Mouse (Mus musculus): ENCODE measurements around the gene Cyp4f15. TPM values are rescaled to one million over a fixed set of nuclear protein-coding genes. Genes with fewer than 3 reads are reported as not detected.

Gene Cyp4f15
- polyA plus RNA-seq (2016; fragmentation: Nextera tagmentation; extraction: Ambion mirVana) = 0.23 and 0.38 TPM in 2 replicates

DNA sequence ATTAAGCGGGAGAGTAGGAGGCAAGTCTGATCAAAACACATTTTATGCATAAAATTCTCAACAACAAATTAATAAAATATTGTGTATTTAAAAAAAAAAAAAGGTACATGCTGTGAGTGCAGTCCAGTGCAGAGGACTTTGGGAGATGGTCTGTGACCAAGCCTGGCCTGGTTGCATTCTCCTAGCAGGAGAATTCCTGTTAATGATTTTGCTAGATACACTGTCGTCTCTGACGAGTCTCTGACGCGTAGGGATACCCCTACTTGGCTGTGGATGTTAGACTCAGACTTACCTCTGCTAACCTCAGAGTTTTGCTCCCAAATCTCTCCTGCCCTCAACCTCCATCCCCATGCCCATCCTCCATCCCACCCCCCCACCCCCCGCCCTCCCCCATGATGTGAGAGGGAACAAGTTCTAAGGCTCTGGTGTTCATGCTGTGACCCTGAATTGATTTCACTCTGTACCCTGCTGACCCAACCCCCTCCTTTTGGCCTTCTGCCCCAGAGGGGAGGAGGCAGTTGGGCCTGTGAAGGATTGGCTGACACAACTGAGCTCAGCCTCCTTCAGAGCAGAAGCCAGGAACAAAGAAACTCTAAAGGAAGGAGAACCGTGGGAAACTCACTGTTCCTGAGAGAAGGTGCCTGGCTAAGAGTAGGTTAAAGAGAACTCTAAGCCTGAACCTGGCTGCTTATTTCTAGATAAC, at the start of gene Cyp4f15:
Gene Cyp4f15 (plus strand): TSS at position 580 of the 703 bp plus-strand sequence.
- no peak for ATAC-seq (ENCODE audit: insufficient number of reproducible peaks, low FRiP score)
- H3K9ac ChIP-seq = no peak within 1 kb of the TSS
- 27% methylated on average over 7 of the region's 7 CpGs for WGBS

DNA sequence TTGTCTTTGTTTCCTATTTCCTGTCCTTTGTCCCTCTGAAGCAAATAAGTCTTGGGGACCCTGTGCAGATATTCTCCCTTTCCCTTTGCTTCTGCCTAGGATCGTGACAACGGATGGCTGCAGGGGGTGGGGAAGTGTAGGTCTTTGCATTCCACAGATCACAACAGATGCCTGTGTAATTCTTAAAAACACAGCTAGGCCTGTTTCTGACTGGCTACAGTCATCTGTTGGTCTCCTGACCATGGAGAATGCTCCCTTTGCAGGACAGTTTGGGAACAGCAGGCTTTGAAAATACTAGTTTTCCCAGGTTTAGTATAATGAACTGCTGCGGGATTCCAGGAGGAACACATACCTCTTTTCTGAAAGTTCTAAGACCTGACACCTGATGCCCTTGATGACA, 49.1 kb upstream of the Cyp4f15 start:
- no peak overlapping the region for H3K4me3 ChIP-seq
- no peak for ATAC-seq (ENCODE audit: insufficient number of reproducible peaks, low FRiP score)
- WGBS = 48% methylated on average over 3 of the region's 3 CpGs
- H3K4me2 ChIP-seq = no peak overlapping the region
- H3K9me3 ChIP-seq (replicated peaks) = no peaks in the 10 kb centered on the region
- H3K4me1 ChIP-seq (replicated peaks) = no peaks in the 10 kb centered on the region
- H3K27me3 ChIP-seq (replicated peaks) = no peaks in the 10 kb centered on the region
- no peak overlapping the region for H3K9ac ChIP-seq
- no peaks in the 10 kb centered on the region for H3K36me3 ChIP-seq
- H3K27ac ChIP-seq (ENCODE audit: poor library complexity, severe bottlenecking) = no peak overlapping the region

More for the DNA sequence above, at the start of gene Cyp4f15:
- peaks cover 4% of the 10 kb centered on the region; the same call in 1 of the 2 replicates for H3K4me1 ChIP-seq (replicated peaks)
- no peaks in the 10 kb centered on the region for H3K27me3 ChIP-seq (replicated peaks)
- H3K9me3 ChIP-seq (replicated peaks) = no peaks in the 10 kb centered on the region
- no peak within 1 kb of the TSS for H3K4me3 ChIP-seq
- no peak within 1 kb of the TSS for H3K4me2 ChIP-seq
- H3K27ac ChIP-seq (ENCODE audit: poor library complexity, severe bottlenecking) = no peak within 1 kb of the TSS
- H3K36me3 ChIP-seq = no peaks in the 10 kb centered on the region

DNA sequence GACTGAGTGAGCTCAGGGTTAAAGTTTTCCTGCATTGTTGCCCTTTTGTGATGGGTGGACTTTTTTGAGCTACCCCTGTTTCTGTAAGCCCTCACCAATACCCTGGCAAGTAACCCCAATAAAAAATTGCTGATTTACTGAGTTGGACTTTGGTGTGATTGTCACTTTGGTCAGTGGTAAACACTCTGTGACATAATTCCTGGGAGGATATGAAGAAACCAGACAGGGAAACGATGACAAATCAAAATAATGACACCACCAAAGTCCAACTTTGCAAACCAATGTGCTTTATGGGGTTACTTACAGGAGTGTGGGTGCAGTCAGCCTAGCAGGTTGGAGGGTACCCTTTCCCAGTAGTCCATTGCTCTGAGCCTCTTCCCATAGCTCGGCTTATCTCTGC, 48.3 kb upstream of the Cyp4f15 start:
- H3K4me2 ChIP-seq = no peak overlapping the region
- WGBS = 74% methylated on average over 2 of the region's 2 CpGs
- no peak overlapping the region for H3K4me3 ChIP-seq
- H3K9me3 ChIP-seq (replicated peaks) = no peaks in the 10 kb centered on the region
- no peak overlapping the region for H3K9ac ChIP-seq
- no peaks in the 10 kb centered on the region for H3K36me3 ChIP-seq
- no peak overlapping the region for H3K27ac ChIP-seq (ENCODE audit: poor library complexity, severe bottlenecking)
- H3K27me3 ChIP-seq (replicated peaks) = no peaks in the 10 kb centered on the region
- no peaks in the 10 kb centered on the region for H3K4me1 ChIP-seq (replicated peaks)
- no peak for ATAC-seq (ENCODE audit: insufficient number of reproducible peaks, low FRiP score)

DNA sequence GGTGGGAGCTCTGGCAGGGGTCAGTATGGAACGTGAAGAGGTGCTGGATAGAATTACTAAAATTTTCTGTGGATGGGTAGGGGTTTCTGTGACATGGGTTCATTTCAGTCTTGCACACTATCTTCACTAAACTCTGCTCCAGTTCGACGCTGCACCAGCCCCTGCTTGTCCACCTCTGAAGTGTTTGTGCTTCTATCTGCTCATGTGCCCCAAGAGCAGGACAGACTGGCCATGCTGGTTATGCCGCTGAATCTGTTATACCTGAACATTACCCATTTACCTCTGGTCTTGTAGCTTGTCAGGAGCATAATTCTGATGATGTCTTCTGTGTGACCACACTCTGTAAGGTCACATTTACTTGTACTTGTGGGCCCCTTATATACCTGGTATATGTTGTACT, 38.8 kb upstream of the Cyp4f15 start:
- Histone ChIP-seq H3K36me3 (no peaks in the 10 kb centered on the region), H3K4me3 (no peak overlapping the region), H3K9ac (no peak overlapping the region), H3K27me3 (replicated peaks) (no peaks in the 10 kb centered on the region), H3K4me1 (replicated peaks) (no peaks in the 10 kb centered on the region), H3K4me2 (no peak overlapping the region), H3K27ac (ENCODE audit: poor library complexity, severe bottlenecking) (no peak overlapping the region), H3K9me3 (replicated peaks) (no peaks in the 10 kb centered on the region)
- WGBS = 74% methylated on average over 4 of the region's 4 CpGs
- ATAC-seq (ENCODE audit: insufficient number of reproducible peaks, low FRiP score) = no peak

DNA sequence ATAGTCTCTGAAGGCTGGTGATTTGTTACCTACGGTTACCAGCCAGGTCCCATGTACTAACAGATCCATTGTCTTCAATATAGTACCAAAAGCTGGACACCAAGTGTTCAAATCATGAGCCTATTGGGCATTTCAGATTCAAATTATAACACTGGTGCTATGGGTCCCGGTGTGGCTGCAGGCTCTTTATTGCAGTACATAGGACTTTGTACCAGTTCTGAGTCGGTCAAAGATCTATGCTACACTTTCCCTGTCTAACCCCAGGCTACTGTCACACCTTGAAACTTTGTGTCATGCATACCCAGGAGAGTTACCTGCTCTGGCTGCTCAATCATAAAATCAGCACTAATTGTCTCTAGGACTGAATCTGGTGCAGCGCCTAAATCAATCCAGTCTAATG, 31.6 kb upstream of the Cyp4f15 start:
- H3K9ac ChIP-seq = no peak overlapping the region
- H3K9me3 ChIP-seq (replicated peaks) = peaks cover 5% of the 10 kb centered on the region; the same call in 1 of the 2 replicates
- WGBS = 80% methylated on average over 4 of the region's 4 CpGs
- H3K27ac ChIP-seq (ENCODE audit: poor library complexity, severe bottlenecking) = no peak overlapping the region
- no peaks in the 10 kb centered on the region for H3K36me3 ChIP-seq
- ATAC-seq (ENCODE audit: insufficient number of reproducible peaks, low FRiP score) = no peak
- H3K4me2 ChIP-seq = no peak overlapping the region
- H3K4me1 ChIP-seq (replicated peaks) = no peaks in the 10 kb centered on the region
- H3K27me3 ChIP-seq (replicated peaks) = no peaks in the 10 kb centered on the region
- H3K4me3 ChIP-seq = no peak overlapping the region

DNA sequence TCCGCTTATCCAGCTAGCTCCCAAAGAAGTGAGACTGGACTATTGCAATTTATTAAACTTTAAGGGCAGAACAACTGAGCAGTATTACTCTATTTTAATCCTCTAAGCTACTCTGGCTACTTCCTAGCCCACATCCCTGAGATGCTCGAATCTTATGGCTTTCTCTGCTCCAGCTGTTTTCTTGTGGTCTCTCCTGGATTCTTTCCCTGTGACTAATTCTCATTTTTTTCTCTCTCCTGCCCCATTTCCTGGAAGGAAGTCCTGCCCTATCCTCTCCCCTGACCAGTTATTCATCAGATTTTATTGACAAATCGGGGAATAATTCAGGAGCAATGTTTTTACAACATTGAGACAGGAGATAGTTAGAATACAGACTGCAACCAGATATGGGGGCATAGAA, 28.4 kb upstream of the Cyp4f15 start:
- no peak overlapping the region for H3K9ac ChIP-seq
- H3K9me3 ChIP-seq (replicated peaks) = peaks cover under 1% of the 10 kb centered on the region; the same call in 1 of the 2 replicates
- H3K4me3 ChIP-seq = no peak overlapping the region
- no peak overlapping the region for H3K27ac ChIP-seq (ENCODE audit: poor library complexity, severe bottlenecking)
- ATAC-seq (ENCODE audit: insufficient number of reproducible peaks, low FRiP score) = no peak
- H3K4me1 ChIP-seq (replicated peaks) = no peaks in the 10 kb centered on the region
- WGBS = 58% methylated on average over 3 of the region's 3 CpGs
- H3K27me3 ChIP-seq (replicated peaks) = no peaks in the 10 kb centered on the region
- H3K4me2 ChIP-seq = no peak overlapping the region
- H3K36me3 ChIP-seq = no peaks in the 10 kb centered on the region

DNA sequence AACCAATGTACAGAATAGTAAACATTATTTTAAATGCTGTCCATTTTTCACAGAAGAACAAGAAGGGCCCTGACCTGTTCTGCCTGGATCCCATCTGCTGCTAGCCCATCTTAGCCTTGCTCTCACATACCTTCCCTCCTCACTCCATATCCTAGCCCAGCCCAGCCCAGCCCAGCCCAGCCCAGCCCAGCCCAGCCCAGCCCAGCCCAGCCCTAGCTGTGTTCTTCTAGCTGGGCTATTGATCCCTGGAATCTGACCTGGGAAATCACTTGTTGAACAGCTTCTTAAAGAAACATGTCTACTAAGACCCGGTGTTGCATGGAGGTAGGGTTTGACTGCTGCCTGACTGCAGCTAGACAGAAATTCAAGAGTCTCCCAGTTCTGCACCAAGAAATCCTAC, 27.2 kb upstream of the Cyp4f15 start:
- Histone ChIP-seq H3K4me1 (replicated peaks) (no peaks in the 10 kb centered on the region), H3K27ac (ENCODE audit: poor library complexity, severe bottlenecking) (no peak overlapping the region), H3K9me3 (replicated peaks) (no peaks in the 10 kb centered on the region), H3K36me3 (no peaks in the 10 kb centered on the region), H3K9ac (no peak overlapping the region), H3K27me3 (replicated peaks) (no peaks in the 10 kb centered on the region), H3K4me3 (no peak overlapping the region), H3K4me2 (no peak overlapping the region)
- ATAC-seq (ENCODE audit: insufficient number of reproducible peaks, low FRiP score) = no peak
- WGBS = 61% methylated on average over 1 of the region's 1 CpGs

DNA sequence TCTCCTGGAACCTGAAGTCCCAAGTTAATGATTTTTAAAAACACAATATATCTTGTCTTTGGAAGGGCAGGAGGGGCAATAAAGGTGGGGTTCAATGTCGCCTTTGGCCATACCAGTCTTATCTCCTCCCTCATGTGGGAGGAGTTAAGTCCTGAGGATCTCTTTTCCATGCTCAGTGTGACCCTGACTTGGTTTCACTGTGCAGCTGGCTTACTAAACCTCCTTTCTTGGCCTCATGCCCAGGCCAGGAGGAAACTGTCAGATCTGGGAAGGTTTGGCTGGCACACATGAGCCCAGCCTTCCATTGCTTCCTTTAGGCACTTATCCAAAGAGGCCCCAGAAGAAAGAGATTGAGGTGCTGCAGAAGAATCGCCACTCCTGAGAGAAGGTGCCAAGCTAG, 26.7 kb upstream of the Cyp4f15 start, which contains the start of gene Cyp4f40:
Gene Cyp4f40 (plus strand): TSS at position 189 of the 400 bp plus-strand sequence.
- Histone ChIP-seq H3K4me2 (no peak within 1 kb of the TSS), H3K27me3 (replicated peaks) (no peaks in the 10 kb centered on the region), H3K4me1 (replicated peaks) (no peaks in the 10 kb centered on the region), H3K9me3 (replicated peaks) (no peaks in the 10 kb centered on the region), H3K9ac (no peak within 1 kb of the TSS), H3K27ac (ENCODE audit: poor library complexity, severe bottlenecking) (no peak within 1 kb of the TSS), H3K36me3 (no peaks in the 10 kb centered on the region), H3K4me3 (no peak within 1 kb of the TSS)
- WGBS = 29% methylated on average over 2 of the region's 2 CpGs
- 0 out of 2 replicates have a peak, but pooled peaks have one; percentile 29 for ATAC-seq (ENCODE audit: insufficient number of reproducible peaks, low FRiP score)

DNA sequence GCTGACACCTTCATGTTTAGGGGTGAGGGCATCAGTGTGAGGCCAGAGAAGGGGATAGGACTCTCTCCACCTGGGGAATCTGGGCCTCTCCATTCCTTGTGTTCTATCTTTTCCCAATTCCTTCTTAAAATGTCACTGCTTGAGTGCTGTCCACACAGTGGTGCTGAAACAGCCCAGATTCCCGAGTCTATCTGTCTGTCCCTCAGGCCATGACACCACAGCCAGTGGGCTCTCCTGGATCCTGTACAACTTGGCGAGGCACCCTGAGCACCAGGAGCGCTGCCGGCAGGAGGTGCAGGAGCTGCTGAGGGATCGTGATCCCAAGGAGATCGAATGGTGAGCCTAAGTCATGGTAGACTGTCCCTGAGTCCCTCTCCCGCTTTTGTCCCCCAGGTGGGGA, 11.5 kb upstream of the Cyp4f15 start:
- H3K27me3 ChIP-seq (replicated peaks) = no peaks in the 10 kb centered on the region
- H3K9me3 ChIP-seq (replicated peaks) = no peaks in the 10 kb centered on the region
- WGBS = 59% methylated on average over 7 of the region's 7 CpGs
- H3K4me2 ChIP-seq = no peak overlapping the region
- no peak overlapping the region for H3K9ac ChIP-seq
- H3K36me3 ChIP-seq = no peaks in the 10 kb centered on the region
- H3K4me3 ChIP-seq = no peak overlapping the region
- no peak for ATAC-seq (ENCODE audit: insufficient number of reproducible peaks, low FRiP score)
- no peaks in the 10 kb centered on the region for H3K4me1 ChIP-seq (replicated peaks)
- H3K27ac ChIP-seq (ENCODE audit: poor library complexity, severe bottlenecking) = no peak overlapping the region

- Histone ChIP-seq H3K4me1 (replicated peaks) (no peaks in the 10 kb centered on the region), H3K36me3 (no peaks in the 10 kb centered on the region), H3K4me2 (peak overlapping the region; percentile 39), H3K4me3 (no peak overlapping the region), H3K27ac (ENCODE audit: poor library complexity, severe bottlenecking) (no peak overlapping the region), H3K27me3 (replicated peaks) (no peaks in the 10 kb centered on the region), H3K9ac (no peak overlapping the region), H3K9me3 (replicated peaks) (no peaks in the 10 kb centered on the region)
- ATAC-seq (ENCODE audit: insufficient number of reproducible peaks, low FRiP score) = no peak
- 38% methylated on average over 21 of the region's 21 CpGs for WGBS
Observed at GRCm38 (mm10) chr17:32676040-32676635, 9.3 kb upstream of the Cyp4f15 start.

DNA sequence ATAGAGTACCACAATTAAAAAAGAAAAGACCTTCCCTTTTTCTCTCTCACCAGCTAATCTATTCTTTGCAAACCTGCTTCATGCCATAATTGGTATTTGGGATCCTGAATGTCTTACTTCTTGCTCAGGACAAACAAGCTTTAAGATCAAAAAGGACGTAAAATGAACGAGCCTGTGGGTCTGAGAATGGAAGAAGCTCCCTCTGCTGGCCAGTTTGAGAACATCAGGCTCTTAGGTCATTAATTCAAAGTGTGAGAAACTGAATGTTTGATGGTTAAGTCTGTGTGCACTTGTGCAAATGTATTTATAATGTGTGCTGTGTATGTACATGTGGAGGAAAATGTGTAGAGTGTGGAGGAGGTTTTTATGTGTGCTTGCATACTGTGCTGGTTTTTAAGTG, 5.0 kb upstream of the Cyp4f15 start:
- H3K9ac ChIP-seq = no peak overlapping the region
- no peaks in the 10 kb centered on the region for H3K36me3 ChIP-seq
- H3K9me3 ChIP-seq (replicated peaks) = no peaks in the 10 kb centered on the region
- H3K27ac ChIP-seq (ENCODE audit: poor library complexity, severe bottlenecking) = no peak overlapping the region
- H3K4me3 ChIP-seq = no peak overlapping the region
- H3K4me1 ChIP-seq (replicated peaks) = peaks cover 4% of the 10 kb centered on the region; the same call in 1 of the 2 replicates
- no peak overlapping the region for H3K4me2 ChIP-seq
- 42% methylated on average over 2 of the region's 2 CpGs for WGBS
- ATAC-seq (ENCODE audit: insufficient number of reproducible peaks, low FRiP score) = no peak
- no peaks in the 10 kb centered on the region for H3K27me3 ChIP-seq (replicated peaks)

All from heart, embryonic 12.5 days (tissue).